Mouse (Mus musculus): Measurements from ENCODE around the gene Ndufaf8. TPM values are rescaled to one million over a fixed set of nuclear protein-coding genes. Genes with fewer than 3 reads are reported as not detected.

The Ndufaf8 gene
- total and polyA plus RNA-seq, 3 experiments, result 46.3 to 103 (median 50.2) TPM

GRCm38 (mm10) chr11:120052274-120052673 lies 46.5 kb upstream of the Ndufaf8 start:
- no peaks in the 10 kb centered on the region for H3K36me3 ChIP-seq (replicated peaks in 1 of 2; ENCODE audit: control insufficient read depth in 1 of 2, insufficient read depth in 1 of 2, low read length in 1 of 2)
- TF ChIP-seq MYC (IDR thresholded peaks at IDR 0.05; ENCODE audit: low read depth, low read length) (no peak), KAT2A (IDR thresholded peaks at IDR 0.05; ENCODE audit: insufficient replicate concordance, low read length) (no peak), MEF2A (IDR thresholded peaks at IDR 0.05; ENCODE audit: borderline replicate concordance, low read depth, low read length) (no peak), MAX (IDR thresholded peaks at IDR 0.05; ENCODE audit: low read length) (no peak), JUND (conservative IDR thresholded peaks at IDR 0.05; ENCODE audit: low read depth, low read length) (no peak), CHD2 (IDR thresholded peaks at IDR 0.05; ENCODE audit: low read length) (no peak), TCF12 (IDR thresholded peaks at IDR 0.05; ENCODE audit: low read depth, low read length) (no peak)
- H3K9ac ChIP-seq (ENCODE audit: insufficient read depth, low read depth), result no peak overlapping the region
- no peak overlapping the region for H3K4me2 ChIP-seq (ENCODE audit: insufficient read depth, low read depth, poor library complexity, severe bottlenecking)
- H3K79me2 ChIP-seq (replicated peaks; ENCODE audit: control insufficient read depth, extremely low read depth, insufficient read depth, poor library complexity, severe bottlenecking), result no peaks in the 10 kb centered on the region
- H3K27me3 ChIP-seq (replicated peaks), result peaks cover 26% of the 10 kb centered on the region
- peaks cover 0 to 12% of the 10 kb centered on the region in 2 experiments; a peak in 2 of 4 replicates for H3K4me1 ChIP-seq (ENCODE audit: control insufficient read depth in 1 of 2, insufficient read depth in 2 of 2)
- H3K9me3 ChIP-seq (replicated peaks; ENCODE audit: low read length), result no peaks in the 10 kb centered on the region
- no peak overlapping the region for H3K4me3 ChIP-seq (replicated peaks in 1 of 3; ENCODE audit: low read depth in 2 of 3, low read length in 2 of 3, poor library complexity in 1 of 3)
- in situ Hi-C loops (cut with MboI; ENCODE audit: low pct_ligation_motif_present, low pct_unique_long_range_greater_than_20kb, low sequenced_read_pairs), result no loop called here
- no peak for DNase-seq (ENCODE audit: extremely low read depth)
- dilution Hi-C loops (cut with MboI; ENCODE audit: extremely low pct_ligation_motif_present, extremely low pct_unique_long_range_greater_than_20kb, low sequenced_read_pairs), result no loop called here
- H3K27ac ChIP-seq (ENCODE audit: insufficient read depth, low read depth), result no peak overlapping the region

GRCm38 (mm10) chr11:120053846-120054245 lies 44.9 kb upstream of the Ndufaf8 start:
- Histone ChIP-seq H3K36me3 (replicated peaks in 1 of 2; ENCODE audit: control insufficient read depth in 1 of 2, insufficient read depth in 1 of 2, low read length in 1 of 2) (no peaks in the 10 kb centered on the region), H3K27me3 (replicated peaks) (peaks cover 20% of the 10 kb centered on the region), H3K4me1 (ENCODE audit: control insufficient read depth in 1 of 2, insufficient read depth in 2 of 2) (peaks cover 0 to 12% of the 10 kb centered on the region in 2 experiments; a peak in 2 of 4 replicates), H3K4me3 (replicated peaks in 1 of 3; ENCODE audit: low read depth in 2 of 3, low read length in 2 of 3, poor library complexity in 1 of 3) (no peak overlapping the region), H3K79me2 (replicated peaks; ENCODE audit: control insufficient read depth, extremely low read depth, insufficient read depth, poor library complexity, severe bottlenecking) (no peaks in the 10 kb centered on the region), H3K27ac (ENCODE audit: insufficient read depth, low read depth) (no peak overlapping the region), H3K4me2 (ENCODE audit: insufficient read depth, low read depth, poor library complexity, severe bottlenecking) (no peak overlapping the region), H3K9me3 (replicated peaks; ENCODE audit: low read length) (no peaks in the 10 kb centered on the region), H3K9ac (ENCODE audit: insufficient read depth, low read depth) (no peak overlapping the region)
- TF ChIP-seq EP300 (IDR thresholded peaks at IDR 0.05; ENCODE audit: low read length) (no peak), NRF1 (IDR thresholded peaks at IDR 0.05; ENCODE audit: low read depth, low read length) (no peak), SIN3A (IDR thresholded peaks at IDR 0.05; ENCODE audit: low read length) (no peak), UBTF (IDR thresholded peaks at IDR 0.05; ENCODE audit: low read depth, low read length) (no peak), BHLHE40 (IDR thresholded peaks at IDR 0.05; ENCODE audit: low read depth, low read length) (no peak), POLR2AphosphoS2 (IDR thresholded peaks at IDR 0.05; ENCODE audit: low read depth, low read length) (no peak), ZKSCAN1 (IDR thresholded peaks at IDR 0.05; ENCODE audit: borderline replicate concordance, low read depth, low read length) (no peak), MAX (IDR thresholded peaks at IDR 0.05; ENCODE audit: low read length) (no peak)
- in situ Hi-C loops (cut with MboI; ENCODE audit: low pct_ligation_motif_present, low pct_unique_long_range_greater_than_20kb, low sequenced_read_pairs) (no loop called here), dilution Hi-C loops (cut with MboI; ENCODE audit: extremely low pct_ligation_motif_present, extremely low pct_unique_long_range_greater_than_20kb, low sequenced_read_pairs) (no loop called here)
- no peak for DNase-seq (ENCODE audit: extremely low read depth)
